Mouse (Mus musculus): ENCODE data around the gene Slc45a2.

Gene Slc45a2

DNA sequence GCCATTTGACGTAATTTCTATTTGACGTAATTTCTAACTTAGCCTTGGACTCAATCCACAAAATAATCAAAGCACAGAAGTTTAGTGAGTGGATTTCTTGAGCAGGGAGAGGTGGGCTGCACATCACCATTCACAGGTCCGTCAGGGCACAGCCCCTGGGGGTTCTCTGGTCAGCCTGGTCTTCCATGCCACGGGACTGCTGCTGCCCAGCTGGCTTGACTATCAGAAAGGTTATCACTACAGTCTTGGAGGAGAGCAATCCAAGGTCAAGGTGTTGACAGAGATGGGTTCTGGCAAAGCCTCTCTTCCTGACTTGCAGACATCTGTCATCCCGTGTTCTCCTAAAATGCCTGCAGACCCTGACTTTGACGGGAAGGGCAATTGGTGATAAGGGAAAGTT lies 4.1 kb downstream of the Slc45a2 start:
- DNase-seq (ENCODE audit: low spot score), result no peak

DNA sequence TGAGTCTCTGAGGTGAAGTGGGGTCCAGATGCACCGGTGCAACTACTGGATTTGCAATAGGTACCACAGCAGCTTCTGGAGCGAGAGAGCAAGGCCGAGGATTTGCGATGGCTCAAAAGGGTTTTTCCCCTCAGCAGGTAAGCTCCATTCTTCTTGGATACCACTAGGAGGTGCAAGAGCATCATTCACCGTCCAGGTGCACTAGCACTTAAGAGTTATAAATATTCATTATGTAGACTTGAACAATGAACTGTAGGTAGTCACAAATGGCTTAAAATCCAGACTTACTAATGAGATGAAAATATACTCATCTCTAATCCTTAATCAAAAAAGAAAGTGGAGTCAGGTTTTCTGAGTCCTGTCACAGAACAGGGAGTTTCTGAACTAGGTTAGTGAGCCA lies 8.2 kb downstream of the Slc45a2 start:
- DNase-seq (ENCODE audit: low spot score), result peak; percentile 13

DNA sequence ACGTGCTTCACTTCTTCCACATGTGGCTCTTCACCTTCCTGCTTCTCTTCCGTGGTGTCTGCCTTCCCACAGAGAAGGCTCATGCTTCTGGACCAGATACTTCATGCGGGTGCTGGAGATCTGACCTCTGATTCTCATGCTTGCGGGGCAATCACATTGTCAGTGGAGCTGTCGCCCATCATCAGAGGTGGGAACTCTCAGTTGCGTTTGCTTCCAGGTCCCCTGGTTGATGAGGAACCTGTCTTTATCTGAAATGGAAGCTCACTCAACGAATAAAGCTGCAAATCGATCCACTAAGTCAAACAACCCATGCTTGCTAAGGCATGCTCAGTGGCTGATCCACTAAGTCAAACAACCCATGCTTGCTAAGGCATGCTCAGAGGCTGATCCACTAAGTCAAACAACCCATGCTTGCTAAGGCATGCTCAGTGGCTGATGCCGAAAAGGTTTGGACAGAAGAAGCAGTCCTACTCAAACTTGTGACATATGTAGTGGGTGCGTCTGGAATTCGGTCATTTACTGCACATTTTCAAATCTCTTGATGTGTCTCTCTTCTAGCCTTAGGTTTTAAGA lies 10.5 kb downstream of the Slc45a2 start:
- no peak for DNase-seq (ENCODE audit: low spot score)

- no peak for DNase-seq (ENCODE audit: low spot score)
Measured at GRCm38 (mm10) chr15:11014931-11015330, 14.4 kb downstream of the Slc45a2 start.

DNA sequence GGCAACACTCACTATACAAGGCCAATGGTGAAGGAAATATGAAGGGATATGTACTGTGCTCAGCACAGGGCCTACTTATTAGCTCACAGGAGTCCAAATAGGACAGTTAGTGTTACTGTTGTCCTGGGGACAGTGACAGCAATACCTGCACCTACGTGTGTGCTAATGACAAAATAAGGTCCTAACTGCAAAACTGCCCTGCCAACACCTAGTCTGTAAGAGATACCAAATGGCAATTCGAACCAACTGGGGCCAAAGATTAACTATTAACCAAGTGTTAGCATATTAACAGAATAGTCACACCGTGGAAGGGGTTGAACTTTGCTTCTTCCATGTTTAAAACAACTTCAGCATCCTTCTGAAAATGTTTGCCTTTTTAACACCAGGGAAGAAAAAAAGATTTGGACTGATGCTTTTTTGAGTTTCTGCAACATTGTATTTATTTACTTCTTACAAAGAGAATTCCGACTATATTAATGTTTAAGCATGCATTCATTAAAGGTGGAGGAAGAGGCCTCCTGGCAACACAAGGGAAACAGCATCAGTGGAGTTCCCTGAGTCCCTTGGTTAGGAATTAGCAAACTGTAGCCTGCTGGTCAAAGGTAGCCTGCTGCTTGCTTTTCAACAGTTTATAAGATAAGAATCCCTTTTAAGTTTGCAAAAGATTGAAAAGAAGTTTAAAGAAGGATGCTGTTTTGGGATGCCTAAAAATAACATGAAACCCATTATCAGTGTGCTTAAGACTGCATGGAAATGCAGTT lies 26.5 kb downstream of the Slc45a2 start:
- DNase-seq (ENCODE audit: low spot score), result no peak

DNA sequence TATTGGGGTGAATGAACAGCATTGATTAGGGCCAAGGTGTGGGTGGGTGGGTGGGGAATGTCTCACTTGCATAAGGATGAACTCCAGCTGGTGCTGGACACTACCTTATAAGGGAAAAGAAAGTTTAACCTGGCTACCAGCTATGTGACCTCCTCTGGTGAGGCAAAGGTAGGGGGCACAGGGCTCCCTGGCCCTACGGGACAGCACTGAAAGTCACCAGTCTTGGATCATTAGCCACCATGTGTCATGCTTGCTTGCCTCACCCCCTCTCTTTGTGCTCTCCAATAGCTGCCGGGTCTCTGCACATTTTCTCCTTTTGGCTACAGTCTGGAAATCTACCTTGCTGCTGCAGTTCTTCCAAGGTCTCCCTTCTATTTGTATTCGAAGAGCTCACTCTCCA lies 29.7 kb downstream of the Slc45a2 start:
- no peak for DNase-seq (ENCODE audit: low spot score)

GRCm38 (mm10) chr15:11035947-11036474 lies 35.5 kb downstream of the Slc45a2 start:
- no peak for DNase-seq (ENCODE audit: low spot score)

- no peak for DNase-seq (ENCODE audit: low spot score)
Measured at GRCm38 (mm10) chr15:11036535-11037375, 36.2 kb downstream of the Slc45a2 start.

DNA sequence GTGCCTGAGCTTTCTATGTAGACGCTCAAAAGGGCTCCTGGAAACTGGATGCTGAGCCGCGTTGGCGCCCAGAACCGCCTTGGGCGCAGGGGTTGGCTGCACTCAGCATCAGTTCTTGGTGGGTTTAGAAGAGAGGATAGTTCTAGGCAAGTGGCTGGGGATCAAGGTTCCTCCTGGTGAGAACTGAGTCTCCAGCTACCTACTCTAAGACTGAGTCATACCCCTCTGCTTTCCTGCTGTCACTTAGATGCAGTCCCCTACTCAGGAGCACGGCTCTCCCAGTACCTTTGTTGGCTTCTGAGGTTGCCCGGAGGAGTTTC lies 36.8 kb downstream of the Slc45a2 start:
- DNase-seq (ENCODE audit: low spot score), result no peak

- no peak for DNase-seq (ENCODE audit: low spot score)
Measured at GRCm38 (mm10) chr15:11037711-11038110, 37.2 kb downstream of the Slc45a2 start, which contains the start of gene Rxfp3. Gene Rxfp3, minus strand, starts transcription at chr15:11037991.

DNA sequence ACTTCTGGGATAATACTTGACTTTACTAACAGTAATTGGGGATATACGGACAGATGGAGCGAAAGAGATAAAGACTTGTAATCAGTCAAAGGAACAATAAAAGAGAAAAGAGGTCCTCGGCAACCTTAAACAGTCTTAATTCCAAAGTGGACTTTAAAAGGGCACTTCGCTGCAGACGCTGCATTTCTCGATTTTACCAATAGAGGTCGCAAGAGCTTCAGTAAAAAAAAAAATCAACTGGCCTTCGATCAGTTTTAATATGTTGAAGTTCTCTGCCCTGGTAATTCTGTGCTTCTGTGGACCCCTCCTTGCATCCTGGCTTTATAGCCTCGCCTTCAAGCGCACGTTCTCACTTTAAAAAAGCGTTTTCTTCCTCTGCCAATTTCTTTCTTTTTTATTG lies 38.0 kb downstream of the Slc45a2 start:
- peak; percentile 80 for DNase-seq (ENCODE audit: low spot score)

DNA sequence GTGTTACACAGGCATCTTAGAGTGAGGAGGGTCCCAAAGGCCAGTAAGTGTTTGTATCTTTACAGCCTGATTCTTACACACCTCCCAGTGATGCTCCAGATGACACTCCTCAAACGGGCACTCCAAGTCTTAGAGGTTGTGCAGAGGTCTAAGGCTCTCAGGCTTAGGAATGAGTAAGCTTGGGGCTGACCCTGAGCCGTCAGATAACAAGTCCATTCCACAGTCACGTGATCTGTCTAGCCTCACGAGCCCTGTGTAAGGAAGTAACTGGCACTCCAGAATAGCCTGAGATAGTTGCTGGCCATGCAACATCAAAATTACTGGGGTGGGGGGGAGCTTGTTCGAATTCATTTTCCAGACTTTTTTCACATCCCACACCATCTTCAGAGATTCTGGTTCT lies 39.5 kb downstream of the Slc45a2 start:
- no peak for DNase-seq (ENCODE audit: low spot score)

- no peak for DNase-seq (ENCODE audit: low spot score)
Measured at GRCm38 (mm10) chr15:11041229-11041628, 40.7 kb downstream of the Slc45a2 start.

DNA sequence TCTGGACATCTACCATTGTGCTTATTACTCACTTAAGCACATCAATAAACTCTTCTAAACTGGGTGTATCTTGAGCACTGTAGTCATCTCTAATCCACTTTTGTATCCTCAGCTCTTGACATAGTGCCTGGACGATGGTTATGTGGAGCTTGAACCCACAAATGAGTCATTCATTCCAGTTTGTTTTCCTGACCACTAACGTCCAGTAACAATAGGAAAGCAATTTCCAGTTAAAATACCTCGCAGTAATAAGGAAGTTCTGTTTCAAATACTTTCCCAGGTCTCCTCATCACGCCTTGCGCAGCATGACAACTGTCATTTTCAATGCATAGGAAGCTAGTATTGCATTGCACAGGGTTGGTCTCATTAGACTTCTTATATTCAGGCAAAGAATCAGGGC lies 42.3 kb downstream of the Slc45a2 start:
- no peak for DNase-seq (ENCODE audit: low spot score)

GRCm38 (mm10) chr15:11053678-11054439 lies 53.3 kb downstream of the Slc45a2 start:
- no peak for DNase-seq (ENCODE audit: low spot score)

GRCm38 (mm10) chr15:11054440-11055080 lies 54.0 kb downstream of the Slc45a2 start:
- no peak for DNase-seq (ENCODE audit: low spot score)

DNA sequence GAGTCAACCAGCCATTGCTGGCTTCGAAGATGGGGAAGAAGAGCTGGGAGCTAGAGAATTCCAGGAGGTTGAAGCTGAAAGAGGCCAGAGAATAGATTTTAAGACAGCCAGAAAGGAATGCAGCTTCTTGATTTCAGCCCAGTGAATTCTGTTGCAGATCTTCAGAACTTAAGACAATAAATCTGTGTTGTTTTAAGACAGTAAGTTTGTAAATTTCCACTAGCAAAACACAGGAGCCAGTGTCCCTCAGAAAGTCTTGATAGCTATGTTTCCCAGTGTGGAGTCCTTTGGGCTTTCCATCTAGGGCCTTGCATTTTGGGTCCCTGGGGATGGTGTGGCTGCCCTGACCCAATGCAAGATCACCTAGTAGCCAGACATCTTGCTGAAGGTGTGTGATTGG lies 62.4 kb downstream of the Slc45a2 start:
- peak; percentile 27 for DNase-seq (ENCODE audit: low spot score)

DNA sequence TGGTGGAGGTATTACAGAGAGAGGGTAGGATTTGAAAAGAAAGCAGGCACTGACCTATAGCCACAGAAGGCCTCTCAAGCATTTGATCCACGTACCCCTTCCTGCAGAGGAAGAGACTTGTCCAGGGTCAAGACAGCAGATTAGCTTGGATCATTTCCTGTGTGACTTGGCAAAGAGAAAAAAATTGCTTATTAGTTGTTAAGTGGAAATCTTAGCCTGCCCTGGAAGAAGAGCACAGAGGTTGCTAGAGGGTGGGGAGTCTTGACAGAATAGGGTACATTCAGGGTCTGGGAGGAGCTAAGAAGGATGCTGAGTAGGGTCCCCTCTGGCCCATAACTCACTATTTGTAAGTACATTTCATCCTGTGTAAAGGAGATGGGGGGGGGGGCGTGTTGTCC lies 63.6 kb downstream of the Slc45a2 start:
- DNase-seq (ENCODE audit: low spot score), result peak; percentile 90

GRCm38 (mm10) chr15:11064558-11065411 lies 64.3 kb downstream of the Slc45a2 start, which contains the start of gene Adamts12:
Gene Adamts12, plus strand, starts transcription at chr15:11064790.
- DNase-seq (ENCODE audit: low spot score), result peak; percentile 97

DNA sequence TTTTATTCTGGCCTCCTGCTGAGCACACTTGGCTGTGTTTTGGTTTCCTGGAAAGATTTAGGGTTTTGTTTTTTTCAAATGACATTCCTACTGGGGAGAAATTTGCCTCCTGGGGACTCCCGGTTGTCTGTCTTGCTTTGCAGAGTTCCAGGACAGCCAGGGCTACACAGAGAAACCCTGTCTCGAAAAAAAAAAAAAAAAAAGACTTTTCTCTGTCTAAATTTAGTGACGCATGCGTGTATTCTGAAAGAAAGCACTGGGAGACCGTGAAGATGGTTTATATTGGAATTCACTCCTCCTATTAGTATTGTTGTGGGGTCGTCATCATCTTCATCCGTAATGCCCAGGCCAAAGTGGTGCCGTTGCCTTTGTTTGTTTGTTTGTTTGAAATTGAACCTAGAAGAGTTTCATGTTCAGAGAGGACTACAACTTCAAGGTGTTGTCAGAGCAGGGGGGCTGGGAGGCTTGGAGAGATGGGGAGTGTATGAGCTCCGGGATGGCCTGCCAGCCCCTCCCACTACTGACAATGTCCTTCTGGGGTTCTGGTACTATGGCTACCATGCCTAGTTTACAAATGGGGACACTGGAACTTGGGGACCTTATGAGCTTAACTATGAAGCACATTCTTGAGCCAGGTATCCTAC lies 65.1 kb downstream of the Slc45a2 start:
- peak; percentile 62 for DNase-seq (ENCODE audit: low spot score)

Data from adipocyte (in vitro differentiated cells).